In the genomic region with DNA sequence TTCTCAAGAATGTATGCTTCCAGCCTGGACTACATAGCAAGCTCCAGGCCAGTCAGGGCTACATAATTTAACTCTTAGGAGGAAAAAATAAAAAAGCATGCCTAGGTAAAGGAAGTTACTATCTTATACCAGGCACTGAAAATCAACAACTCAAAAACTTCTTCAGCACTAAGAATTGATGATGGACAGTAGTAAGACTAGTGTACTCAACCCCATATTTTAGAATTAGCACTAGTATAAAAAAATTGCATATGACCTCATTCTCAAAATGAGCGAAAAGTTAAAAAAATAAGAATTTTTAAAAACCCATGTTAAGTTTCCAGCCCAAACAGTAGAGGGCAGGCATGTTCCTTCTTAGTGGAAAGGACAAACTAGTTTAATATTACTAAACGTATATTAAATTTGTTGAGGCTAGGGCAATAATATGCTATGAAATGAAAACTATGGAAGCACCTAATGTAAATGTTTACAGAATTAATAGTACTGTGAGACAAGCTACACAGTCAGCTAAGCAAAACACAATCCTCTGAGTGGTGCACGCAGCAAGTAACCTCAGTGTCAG, we compare ENCODE assay signal across 18 mouse cellular contexts. TPM values are rescaled to one million over a fixed set of nuclear protein-coding genes. Genes with fewer than 3 reads are reported as not detected.
DNase-seq lines count a peak whose midpoint lies in the region; ATAC-seq lines count a peak whose summit lies in the region.
"Had no signal": no experiment of that assay in that cellular context is flagged by ENCODE, and none has a peak within 500 bp of the region (broad histone marks: within the 10 kb centered on the region; RNA-seq: fewer than 3 reads in every experiment).

No protein-coding gene starts in this region.

- no peaks in the 10 kb centered on the region for H3K9me3 ChIP-seq in intestine, embryonic 14.5 days (ENCODE audit: control insufficient read depth, low read length)
- no peaks in the 10 kb centered on the region for H3K9me3 ChIP-seq in intestine, embryonic 15.5 days
- no peaks in the 10 kb centered on the region for H3K9me3 ChIP-seq in midbrain, embryonic 11.5 days (ENCODE audit: control insufficient read depth, low read length)
- H3K9me3 ChIP-seq in midbrain, embryonic 16.5 days (replicated peaks; ENCODE audit: control insufficient read depth, low read length, poor library complexity, severe bottlenecking), result no peaks in the 10 kb centered on the region
- H3K9me3 ChIP-seq: forebrain, embryonic 12.5 days; G1E; heart, embryonic 15.5 days; hindbrain, embryonic 15.5 days; limb, embryonic 15.5 days had no signal

- no peak overlapping the region for H3K4me2 ChIP-seq in intestine, embryonic 14.5 days (ENCODE audit: low read length)
- H3K4me2 ChIP-seq in intestine, embryonic 15.5 days (replicated peaks), result no peak overlapping the region
- H3K4me2 ChIP-seq in midbrain, embryonic 11.5 days, result no peak overlapping the region
- H3K4me2 ChIP-seq in midbrain, embryonic 16.5 days (ENCODE audit: low read length), result no peak overlapping the region
- H3K4me2 ChIP-seq: forebrain, embryonic 12.5 days; heart, embryonic 15.5 days; hindbrain, embryonic 15.5 days; limb, embryonic 15.5 days had no signal

- no peak overlapping the region for H3K4me3 ChIP-seq in intestine, embryonic 14.5 days (ENCODE audit: low read depth, low read length)
- no peak overlapping the region for H3K4me3 ChIP-seq in intestine, embryonic 15.5 days (replicated peaks)
- H3K4me3 ChIP-seq in midbrain, embryonic 11.5 days (ENCODE audit: low read depth, low read length), result no peak overlapping the region
- H3K4me3 ChIP-seq in midbrain, embryonic 16.5 days (ENCODE audit: low read depth, low read length), result no peak overlapping the region
- H3K4me3 ChIP-seq: forebrain, embryonic 12.5 days; heart, embryonic 15.5 days; hindbrain, embryonic 15.5 days; limb, embryonic 15.5 days had no signal

- no peak overlapping the region for H3K27ac ChIP-seq in intestine, embryonic 14.5 days (ENCODE audit: low read depth)
- H3K27ac ChIP-seq in intestine, embryonic 15.5 days, result no peak overlapping the region
- H3K27ac ChIP-seq in midbrain, embryonic 11.5 days (ENCODE audit: low read depth, low read length), result no peak overlapping the region
- no peak overlapping the region for H3K27ac ChIP-seq in midbrain, embryonic 16.5 days (ENCODE audit: low read length)
- H3K27ac ChIP-seq: forebrain, embryonic 12.5 days; heart, embryonic 15.5 days; hindbrain, embryonic 15.5 days; limb, embryonic 15.5 days; macrophage had no signal

- H3K9ac ChIP-seq in intestine, embryonic 14.5 days (ENCODE audit: low read length), result no peak overlapping the region
- H3K9ac ChIP-seq in intestine, embryonic 15.5 days, result no peak overlapping the region
- no peak overlapping the region for H3K9ac ChIP-seq in midbrain, embryonic 11.5 days (ENCODE audit: low read length)
- H3K9ac ChIP-seq in midbrain, embryonic 16.5 days (ENCODE audit: low read depth, low read length), result no peak overlapping the region
- H3K9ac ChIP-seq: forebrain, embryonic 12.5 days; heart, embryonic 15.5 days; hindbrain, embryonic 15.5 days; limb, embryonic 15.5 days had no signal

- 54% methylated on average over 3 of the region's 3 CpGs for WGBS in intestine, embryonic 14.5 days
- 58% methylated on average over 3 of the region's 3 CpGs for WGBS in intestine, embryonic 15.5 days
- 81% methylated on average over 3 of the region's 3 CpGs for WGBS in midbrain, embryonic 11.5 days
- 76% methylated on average over 3 of the region's 3 CpGs for WGBS in midbrain, embryonic 16.5 days

- peaks cover 20% of the 10 kb centered on the region for H3K4me1 ChIP-seq in intestine, embryonic 14.5 days (replicated peaks; ENCODE audit: control insufficient read depth, insufficient read depth, low read length)
- H3K4me1 ChIP-seq in intestine, embryonic 15.5 days (replicated peaks), result peaks cover 7% of the 10 kb centered on the region
- peaks cover 10% of the 10 kb centered on the region for H3K4me1 ChIP-seq in midbrain, embryonic 11.5 days (ENCODE audit: control insufficient read depth, insufficient read depth, low read length)
- peaks cover 22% of the 10 kb centered on the region for H3K4me1 ChIP-seq in midbrain, embryonic 16.5 days (ENCODE audit: control insufficient read depth, insufficient read depth, low read length)

- H3K27me3 ChIP-seq in intestine, embryonic 14.5 days (replicated peaks; ENCODE audit: control insufficient read depth, insufficient read depth, low read length), result no peaks in the 10 kb centered on the region
- H3K27me3 ChIP-seq in intestine, embryonic 15.5 days (replicated peaks), result no peaks in the 10 kb centered on the region
- no peaks in the 10 kb centered on the region for H3K27me3 ChIP-seq in midbrain, embryonic 11.5 days (ENCODE audit: control insufficient read depth, insufficient read depth, low read length)
- no peaks in the 10 kb centered on the region for H3K27me3 ChIP-seq in midbrain, embryonic 16.5 days (ENCODE audit: control insufficient read depth, insufficient read depth, low read depth, low read length)
- H3K27me3 ChIP-seq: forebrain, embryonic 12.5 days; heart, embryonic 15.5 days; hindbrain, embryonic 15.5 days; limb, embryonic 15.5 days had no signal

- peaks cover 70% of the 10 kb centered on the region for H3K36me3 ChIP-seq in intestine, embryonic 14.5 days (ENCODE audit: control insufficient read depth, insufficient read depth, low read length)
- H3K36me3 ChIP-seq in intestine, embryonic 15.5 days, result peaks cover 11% of the 10 kb centered on the region
- H3K36me3 ChIP-seq in midbrain, embryonic 11.5 days (ENCODE audit: control insufficient read depth, insufficient read depth, low read length), result peaks cover 8% of the 10 kb centered on the region; the same call in 1 of the 2 replicates
- H3K36me3 ChIP-seq in midbrain, embryonic 16.5 days (ENCODE audit: control insufficient read depth, insufficient read depth, low read length), result peaks cover 43% of the 10 kb centered on the region

- no peak for ATAC-seq in intestine, embryonic 14.5 days (replicated peaks; ENCODE audit: low FRiP score, low TSS enrichment, low read depth)
- ATAC-seq in intestine, embryonic 15.5 days, result no peak
- no peak for ATAC-seq in midbrain, embryonic 11.5 days (ENCODE audit: low FRiP score)
- no peak for ATAC-seq in midbrain, embryonic 16.5 days

- peak; percentile 43 for DNase-seq in intestine, embryonic 14.5 days (ENCODE audit: low spot score)
- peak; percentile 75 for DNase-seq in midbrain, embryonic 11.5 days (ENCODE audit: low spot score, missing footprints)
- DNase-seq in CD4-positive, CD25-positive, alpha-beta regulatory T cell, adult 2 months (ENCODE audit: low read depth, low spot score), result peak; percentile 67
- DNase-seq in induced T-regulatory cell, adult 2 months (ENCODE audit: low read depth), result peak; percentile 64
- DNase-seq in cerebellum, postnatal 14 days, result no peak
- DNase-seq: cerebellum, adult 9-10 months; gastrocnemius, postnatal 25 days; kidney, postnatal 10 days; layer of hippocampus, postnatal 36 days; right cerebral cortex, postnatal 4 days had no signal

RNA-seq across cellular contexts. Expression of gene Sub1, which starts 5.2 kb away (rescaled TPM):
- polyA plus RNA-seq in intestine, embryonic 14.5 days (2014; fragmentation: Nextera tagmentation; extraction: Ambion mirVana), result 716 and 762 TPM in 2 replicates
- 619 and 750 TPM in 2 replicates for polyA plus RNA-seq in intestine, embryonic 15.5 days (2015; fragmentation: Nextera tagmentation; extraction: Ambion mirVana)
- polyA plus RNA-seq in midbrain, embryonic 11.5 days (2014; fragmentation: Nextera tagmentation; extraction: Ambion mirVana), result 798 and 807 TPM in 2 replicates
- polyA plus RNA-seq in midbrain, embryonic 16.5 days (2015; fragmentation: Nextera tagmentation; extraction: Ambion mirVana), result 563 and 582 TPM in 2 replicates

Comparison
In these comparisons a context has a peak if more than half of its experiments do, and no peak if none do; other contexts are left out.
1. DNase-seq: peak in intestine, embryonic 14.5 days (single experiment), midbrain, embryonic 11.5 days (single experiment), CD4-positive, CD25-positive, alpha-beta regulatory T cell, adult 2 months (single experiment) and induced T-regulatory cell, adult 2 months (single experiment); none in cerebellum, postnatal 14 days (0 of 2).